Mouse (Mus musculus) forebrain, embryonic 15.5 days (tissue): ENCODE data around the gene Mgll. TPM values are rescaled to one million over a fixed set of nuclear protein-coding genes. Genes with fewer than 3 reads are reported as not detected.
A peak's percentile ranks its signal among the peaks of the same experiment; 100 is the strongest.

Experiments used
- ATAC-seq: fragments of 200-750 bp; cut with Nextera tagmentation; replicated peaks from 2 replicates; pipeline ENCODE4 v1.8.0; 2017; ENCODE audit warnings: mild to moderate bottlenecking, moderate TSS enrichment, moderate library complexity
- H3K27ac ChIP-seq: fragments of 300-500 bp; sonication (generic); replicated peaks from 2 replicates; pipeline ENCODE4 v1.5.1; 2015; ENCODE audit warnings: mild to moderate bottlenecking, inconsistent platforms
- H3K27me3 ChIP-seq: fragments of 300-500 bp; sonication (generic); 2 replicates; pipeline ENCODE4 v1.6.1; 2015; ENCODE audit warnings: inconsistent platforms
- H3K36me3 ChIP-seq: fragments of 300-500 bp; sonication (generic); 2 replicates; pipeline ENCODE4 v1.6.1; 2015; ENCODE audit warnings: mild to moderate bottlenecking, inconsistent platforms
- H3K4me1 ChIP-seq: fragments of 300-500 bp; sonication (generic); 2 replicates; pipeline ENCODE4 v1.6.1; 2015; ENCODE audit warnings: inconsistent platforms
- H3K4me2 ChIP-seq: fragments of 300-500 bp; sonication (generic); replicated peaks from 2 replicates; pipeline ENCODE4 v1.6.1; 2015; ENCODE audit warnings: mild to moderate bottlenecking, inconsistent platforms
- H3K4me3 ChIP-seq: fragments of 300-500 bp; sonication (generic); 2 replicates; pipeline ENCODE4 v1.5.1; 2015; ENCODE audit warnings: mild to moderate bottlenecking, inconsistent platforms
- H3K9ac ChIP-seq: fragments of 300-500 bp; sonication (generic); replicated peaks from 2 replicates; pipeline ENCODE4 v1.6.1; 2015; ENCODE audit warnings: mild to moderate bottlenecking, inconsistent platforms
- H3K9me3 ChIP-seq: fragments of 300-500 bp; sonication (generic); 2 replicates; pipeline ENCODE4 v1.6.1; 2016; ENCODE audit warnings: inconsistent platforms
- WGBS: fragments of 180-500 bp; shearing (Covaris S2); methylation state at CpG from one replicate; pipeline ENCODE4 v1.1.7; 2015; ENCODE audit warnings: mixed read lengths; 5-methylcytosine and 5-hydroxymethylcytosine counted together
- polyA plus RNA-seq: library from polyadenylated mRNA; unstranded; fragments of >200 nt; fragmentation: Nextera tagmentation; extraction: Ambion mirVana; gene quantifications from 2 replicates; pipeline ENCODE4 v1.2.1, GENCODE M21; 2015

Gene Mgll
- polyA plus RNA-seq, 1 experiment from 2014 or later, result 25.0 TPM

- 0 out of 2 replicates have a peak, but pooled peaks cover 3% of the 10 kb centered on the region for H3K4me1 ChIP-seq
- no peak overlapping the region for H3K9ac ChIP-seq
- no peak overlapping the region for H3K4me2 ChIP-seq
- WGBS, result 82% methylated on average over 5 of the region's 5 CpGs
- no peaks in the 10 kb centered on the region for H3K36me3 ChIP-seq
- no peak for ATAC-seq
- no peak overlapping the region for H3K27ac ChIP-seq
- H3K27me3 ChIP-seq, result no peaks in the 10 kb centered on the region
- H3K4me3 ChIP-seq, result no peak overlapping the region
- H3K9me3 ChIP-seq, result no peaks in the 10 kb centered on the region
Observed at GRCm38 (mm10) chr6:88703731-88704130, 20.5 kb upstream of the Mgll start.

DNA sequence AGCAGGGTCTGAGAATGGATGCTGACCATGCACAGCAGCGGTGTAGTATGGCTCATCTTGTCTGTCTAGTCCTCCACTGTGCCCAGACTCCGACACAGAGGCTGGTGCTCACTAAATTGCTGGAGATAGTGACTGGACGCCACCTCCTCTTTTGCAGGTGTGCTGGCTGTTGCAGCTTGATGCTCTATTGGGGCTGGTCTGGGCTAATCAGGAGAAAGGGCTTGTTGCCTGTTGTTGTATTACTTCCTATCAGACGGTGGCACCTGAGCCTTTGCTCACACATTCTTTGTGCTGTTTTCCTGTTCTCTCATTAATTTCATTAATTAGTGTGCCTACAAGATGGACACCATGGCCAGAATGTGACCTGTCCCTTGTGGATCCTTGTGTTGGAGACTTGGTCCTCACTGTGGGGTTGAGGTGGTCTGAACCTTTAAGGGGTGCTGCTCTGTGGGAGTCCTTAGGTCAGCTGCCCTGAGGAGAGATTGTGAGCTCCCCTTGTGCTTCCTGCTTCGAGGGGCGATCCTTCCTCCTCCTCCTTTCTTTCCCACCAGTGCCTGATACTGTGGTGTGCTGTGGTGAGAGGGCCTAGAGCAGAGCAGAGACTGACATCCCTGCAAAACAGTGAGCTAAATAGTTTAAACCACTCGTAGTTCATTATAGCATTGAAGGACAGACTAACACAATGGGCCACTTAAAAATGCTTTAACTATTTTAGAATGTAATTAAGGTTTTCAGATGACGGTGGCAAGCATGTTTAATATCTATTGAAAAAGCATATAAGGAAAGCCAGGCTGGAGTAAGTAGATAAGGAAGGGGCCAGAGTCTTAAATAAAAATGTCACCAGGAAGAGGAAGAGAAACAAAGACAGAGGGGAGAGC is 15.6 kb upstream of the Mgll start:
- Histone ChIP-seq H3K9me3 (no peaks in the 10 kb centered on the region), H3K9ac (no peak overlapping the region), H3K27me3 (no peaks in the 10 kb centered on the region), H3K4me1 (0 out of 2 replicates have a peak, but pooled peaks cover 3% of the 10 kb centered on the region), H3K4me2 (no peak overlapping the region), H3K4me3 (no peak overlapping the region), H3K27ac (no peak overlapping the region), H3K36me3 (no peaks in the 10 kb centered on the region)
- WGBS, result 54% methylated on average over 8 of the region's 8 CpGs
- no peak for ATAC-seq

- 76% methylated on average over 1 of the region's 1 CpGs for WGBS
- 0 out of 2 replicates have a peak, but pooled peaks cover 3% of the 10 kb centered on the region for H3K4me1 ChIP-seq
- no peak overlapping the region for H3K27ac ChIP-seq
- H3K9me3 ChIP-seq, result no peaks in the 10 kb centered on the region
- no peaks in the 10 kb centered on the region for H3K36me3 ChIP-seq
- no peak overlapping the region for H3K4me3 ChIP-seq
- ATAC-seq, result no peak
- no peak overlapping the region for H3K9ac ChIP-seq
- H3K4me2 ChIP-seq, result no peak overlapping the region
- no peaks in the 10 kb centered on the region for H3K27me3 ChIP-seq
Observed at GRCm38 (mm10) chr6:88709279-88709575, 15.0 kb upstream of the Mgll start.

GRCm38 (mm10) chr6:88711313-88711712 is 12.9 kb upstream of the Mgll start:
- 84% methylated on average over 3 of the region's 3 CpGs for WGBS
- no peak for ATAC-seq
- H3K9ac ChIP-seq, result no peak overlapping the region

GRCm38 (mm10) chr6:88712083-88712482 is 12.1 kb upstream of the Mgll start:
- Histone ChIP-seq H3K36me3 (no peaks in the 10 kb centered on the region), H3K9ac (no peak overlapping the region), H3K27ac (no peak overlapping the region), H3K9me3 (no peaks in the 10 kb centered on the region), H3K4me2 (no peak overlapping the region), H3K4me1 (peaks cover 8% of the 10 kb centered on the region; the same call in 1 of the 2 replicates), H3K27me3 (no peaks in the 10 kb centered on the region), H3K4me3 (no peak overlapping the region)
- no peak for ATAC-seq
- WGBS, result 89% methylated on average over 4 of the region's 4 CpGs

More at GRCm38 (mm10) chr6:88711313-88711712, 12.9 kb upstream of the Mgll start:
- Histone ChIP-seq H3K9me3 (no peaks in the 10 kb centered on the region), H3K36me3 (no peaks in the 10 kb centered on the region), H3K4me2 (no peak overlapping the region), H3K27ac (no peak overlapping the region), H3K4me3 (no peak overlapping the region), H3K4me1 (peaks cover 8% of the 10 kb centered on the region; the same call in 1 of the 2 replicates), H3K27me3 (no peaks in the 10 kb centered on the region)

GRCm38 (mm10) chr6:88713320-88713719 is 10.9 kb upstream of the Mgll start:
- H3K9me3 ChIP-seq, result no peaks in the 10 kb centered on the region
- peaks cover 4% of the 10 kb centered on the region; the same call in 1 of the 2 replicates for H3K27me3 ChIP-seq

DNA sequence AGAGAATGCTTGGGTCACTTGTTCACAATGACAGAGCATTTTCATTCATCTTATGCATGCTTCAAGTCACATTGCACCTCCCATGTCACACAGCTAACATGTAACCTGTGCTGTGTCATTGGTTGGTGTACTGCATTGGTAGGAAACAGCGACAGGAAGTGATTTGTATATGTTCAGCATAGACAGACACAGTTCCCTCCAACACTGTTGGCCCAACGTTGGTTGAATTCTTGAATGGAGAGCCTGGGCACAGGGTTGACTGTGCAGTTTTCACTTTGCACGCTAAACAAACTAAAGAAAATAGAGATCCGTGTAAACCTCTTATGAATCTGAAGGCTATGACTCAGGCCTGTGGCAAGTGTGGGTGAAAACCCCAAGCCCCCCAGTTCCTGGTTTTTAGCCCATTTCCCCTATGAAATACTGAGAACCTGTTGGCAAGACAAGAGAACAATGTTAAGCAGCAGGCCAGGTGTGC is 10.0 kb upstream of the Mgll start:
- Histone ChIP-seq H3K36me3 (no peaks in the 10 kb centered on the region), H3K9ac (no peak overlapping the region), H3K4me1 (peaks cover 8% of the 10 kb centered on the region; the same call in 1 of the 2 replicates), H3K27ac (no peak overlapping the region), H3K4me2 (no peak overlapping the region), H3K4me3 (no peak overlapping the region), H3K27me3 (peaks cover 4% of the 10 kb centered on the region; the same call in 1 of the 2 replicates), H3K9me3 (no peaks in the 10 kb centered on the region)
- ATAC-seq, result no peak
- WGBS, result 89% methylated on average over 4 of the region's 4 CpGs

More at GRCm38 (mm10) chr6:88713320-88713719, 10.9 kb upstream of the Mgll start:
- Histone ChIP-seq H3K4me3 (no peak overlapping the region), H3K9ac (no peak overlapping the region), H3K4me2 (no peak overlapping the region), H3K4me1 (peaks cover 8% of the 10 kb centered on the region; the same call in 1 of the 2 replicates), H3K27ac (no peak overlapping the region), H3K36me3 (no peaks in the 10 kb centered on the region)
- no peak for ATAC-seq

GRCm38 (mm10) chr6:88715378-88715781 is 8.8 kb upstream of the Mgll start:
- Histone ChIP-seq H3K4me1 (peaks cover 8% of the 10 kb centered on the region; the same call in 1 of the 2 replicates), H3K27ac (no peak overlapping the region), H3K9ac (no peak overlapping the region), H3K27me3 (peaks cover 4% of the 10 kb centered on the region; the same call in 1 of the 2 replicates), H3K4me2 (no peak overlapping the region), H3K36me3 (no peaks in the 10 kb centered on the region), H3K4me3 (no peak overlapping the region), H3K9me3 (no peaks in the 10 kb centered on the region)
- WGBS, result 5% methylated on average over 9 of the region's 9 CpGs
- ATAC-seq, result peak; percentile 73

- Histone ChIP-seq H3K36me3 (no peaks in the 10 kb centered on the region), H3K4me3 (no peak overlapping the region), H3K4me1 (peaks cover 8% of the 10 kb centered on the region; the same call in 1 of the 2 replicates), H3K4me2 (no peak overlapping the region), H3K27ac (no peak overlapping the region), H3K9me3 (no peaks in the 10 kb centered on the region), H3K27me3 (peaks cover 4% of the 10 kb centered on the region; the same call in 1 of the 2 replicates), H3K9ac (no peak overlapping the region)
- ATAC-seq, result no peak
- WGBS, result 29% methylated on average over 5 of the region's 5 CpGs
Observed at GRCm38 (mm10) chr6:88715966-88716365, 8.2 kb upstream of the Mgll start.

- Histone ChIP-seq H3K4me1 (peaks cover 8% of the 10 kb centered on the region; the same call in 1 of the 2 replicates), H3K9ac (no peak overlapping the region), H3K36me3 (no peaks in the 10 kb centered on the region), H3K4me2 (no peak overlapping the region), H3K27ac (no peak overlapping the region), H3K27me3 (peaks cover 4% of the 10 kb centered on the region; the same call in 1 of the 2 replicates), H3K4me3 (no peak overlapping the region), H3K9me3 (no peaks in the 10 kb centered on the region)
- WGBS, result 86% methylated on average over 6 of the region's 6 CpGs
- ATAC-seq, result no peak
Observed at GRCm38 (mm10) chr6:88717143-88718032, 6.8 kb upstream of the Mgll start.

DNA sequence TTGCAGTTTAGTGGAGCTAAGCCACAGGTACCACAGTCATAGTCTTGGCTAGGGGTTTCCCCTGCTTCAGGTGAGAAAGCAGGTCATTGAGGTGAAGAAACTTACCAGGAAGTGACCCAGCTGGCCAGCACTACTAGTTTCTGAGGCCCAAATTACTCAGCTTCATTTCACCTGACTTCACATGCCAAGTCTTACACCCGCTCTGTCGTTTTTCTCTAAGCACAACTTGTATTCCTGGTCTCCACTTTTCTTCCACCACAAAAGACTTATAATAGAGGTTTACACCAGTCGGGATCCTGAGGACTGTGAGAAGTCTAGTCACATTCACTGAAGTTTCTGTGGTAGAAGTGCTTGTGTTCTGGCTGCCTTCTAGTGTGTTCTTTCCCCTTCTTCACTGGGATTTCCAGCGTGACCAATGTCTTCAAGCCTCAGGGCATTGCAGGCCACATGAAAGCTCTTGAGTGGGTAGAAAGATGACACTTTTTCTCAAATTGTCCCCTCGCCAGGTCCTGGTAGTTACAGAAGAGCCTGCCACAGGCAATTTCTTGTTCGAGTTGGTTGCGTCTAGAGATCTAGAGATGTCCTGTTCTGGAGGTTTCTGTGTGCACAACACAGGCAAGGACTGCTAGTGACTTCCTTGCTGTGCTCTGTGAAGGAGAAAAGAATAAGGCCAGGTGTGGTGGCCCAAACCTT is 6.0 kb upstream of the Mgll start:
- 87% methylated on average over 7 of the region's 7 CpGs for WGBS
- H3K4me1 ChIP-seq, result peaks cover 8% of the 10 kb centered on the region; the same call in 1 of the 2 replicates

More for the DNA sequence above, 6.0 kb upstream of the Mgll start:
- no peak overlapping the region for H3K4me3 ChIP-seq
- H3K36me3 ChIP-seq, result no peaks in the 10 kb centered on the region
- ATAC-seq, result no peak
- no peaks in the 10 kb centered on the region for H3K9me3 ChIP-seq
- no peak overlapping the region for H3K9ac ChIP-seq
- H3K27me3 ChIP-seq, result peaks cover 9% of the 10 kb centered on the region; the same call in 1 of the 2 replicates
- H3K27ac ChIP-seq, result no peak overlapping the region
- H3K4me2 ChIP-seq, result no peak overlapping the region
